In genomic region chr9:51152079-51152752, GRCm38 (mm10) we compare ENCODE assay signal across 8 mouse cellular contexts. TPM values are rescaled to one million over a fixed set of nuclear protein-coding genes. Genes with fewer than 3 reads are reported as not detected.
DNase-seq lines count a peak whose midpoint lies in the region; ATAC-seq and TF ChIP-seq lines count a peak whose summit lies in the region.

No protein-coding gene starts in this region.

- no peaks in the 10 kb centered on the region for H3K4me1 ChIP-seq in small intestine, adult 2 months (ENCODE audit: control insufficient read depth, insufficient read depth, insufficient read length, low read length)

- peak; percentile 84 for ATAC-seq in megakaryocyte progenitor cell, adult 5-6 weeks (replicated peaks; ENCODE audit: poor library complexity)

- DNase-seq in ovary, postnatal 36 days (ENCODE audit: low spot score): peak; percentile 36
- no peak for DNase-seq in ovary, postnatal 10 days (ENCODE audit: low spot score)
- DNase-seq in cerebellum, postnatal 14 days: peak; percentile 85 to 86
- peak; percentile 60 to 83 for DNase-seq in frontal cortex, postnatal 36 days (ENCODE audit: low spot score in 2 of 2)
- DNase-seq in hindlimb bud, embryonic 11.5 days (ENCODE audit: extremely low spot score, low read depth, low spot score): peak; percentile 53
- DNase-seq in left cerebral cortex, adult 18-20 months (ENCODE audit: low spot score in 2 of 2): peak; percentile 62 to 68

- 20% methylated on average over 13 of the region's 13 CpGs for WGBS in small intestine, adult 2 months

- no peak overlapping the region for H3K27ac ChIP-seq in small intestine, adult 2 months (ENCODE audit: insufficient read depth, low read depth, low read length)

- TF ChIP-seq POLR2A in small intestine, adult 2 months (IDR thresholded peaks at IDR 0.05; ENCODE audit: low read depth, low read length): no peak

- peak; percentile 39; the same call in 1 of the 2 replicates for TF ChIP-seq CTCF in small intestine, adult 2 months (IDR thresholded peaks at IDR 0.05; ENCODE audit: extremely low read depth, insufficient read length, insufficient replicate concordance, low read depth, low read length)

- H3K36me3 ChIP-seq in small intestine, adult 2 months (ENCODE audit: control insufficient read depth, insufficient read depth, low read length): no peaks in the 10 kb centered on the region

- no peak overlapping the region for H3K4me3 ChIP-seq in small intestine, adult 2 months (ENCODE audit: low read depth, low read length)

- no peaks in the 10 kb centered on the region for H3K27me3 ChIP-seq in small intestine, adult 2 months (ENCODE audit: control insufficient read depth, insufficient read depth, low read length)

RNA-seq across cellular contexts. Expression of gene Gm32742, which starts 13.1 kb away (rescaled TPM):
- total RNA-seq in left cerebral cortex, adult 18-20 months (2021): not detected
- total RNA-seq in megakaryocyte progenitor cell, adult 5-6 weeks (2015): 0.10 and 0.22 TPM in 2 replicates
- 0.14 TPM in 1 of 2 replicates, not detected in the other for total RNA-seq in megakaryocyte progenitor cell, adult 5-6 weeks (2017)
- polyA plus RNA-seq in small intestine, adult 2 months (2012; rRNA removed): 0.52 and 0.75 TPM in 2 replicates

RNA-seq across cellular contexts. Expression of gene 4833427G06Rik, which starts 50.3 kb away (rescaled TPM):
- total RNA-seq in left cerebral cortex, adult 18-20 months (2021): not detected
- not detected in 2 replicates for total RNA-seq in megakaryocyte progenitor cell, adult 5-6 weeks (2015)
- not detected in 2 replicates for total RNA-seq in megakaryocyte progenitor cell, adult 5-6 weeks (2017)
- not detected in 2 replicates for polyA plus RNA-seq in small intestine, adult 2 months (2012; rRNA removed)
